8 mouse cellular contexts compared by ENCODE assay signal in the genomic region with DNA sequence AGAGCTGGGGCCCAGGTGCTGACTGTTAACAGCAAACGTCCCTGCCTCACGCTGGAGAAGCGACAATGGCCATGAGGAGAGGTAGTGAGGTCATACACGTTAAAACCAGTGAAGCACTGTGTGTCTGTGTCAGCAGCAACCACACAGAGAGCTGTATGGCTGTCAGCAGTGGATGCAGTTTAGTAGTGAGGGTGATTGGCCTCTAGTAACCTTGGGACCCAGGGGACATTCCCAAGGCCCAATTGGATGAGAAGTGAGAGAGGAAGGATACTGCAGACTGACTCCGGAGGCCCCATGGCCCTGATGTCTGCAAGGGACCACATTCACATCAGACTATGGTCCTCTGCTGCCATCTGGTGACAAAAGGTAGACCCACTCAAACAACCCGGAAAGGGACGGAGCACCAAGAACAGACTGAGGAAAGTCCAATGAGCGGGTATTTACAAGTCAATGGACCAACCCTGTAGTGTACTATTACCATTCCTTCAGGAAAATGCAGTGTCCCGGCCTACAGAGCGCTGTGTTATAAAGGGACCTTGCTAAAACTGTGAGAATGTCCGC. TPM values are rescaled to one million over a fixed set of nuclear protein-coding genes. Genes with fewer than 3 reads are reported as not detected.
DNase-seq lines count a peak whose midpoint lies in the region; TF ChIP-seq lines count a peak whose summit lies in the region.

No protein-coding gene starts in this region.

- no peak overlapping the region for H3K27ac ChIP-seq in spleen, adult 2 months (ENCODE audit: insufficient read depth, low read length)

- H3K27me3 ChIP-seq in spleen, adult 2 months (ENCODE audit: control insufficient read depth, insufficient read depth, low read length) = no peaks in the 10 kb centered on the region

- 83% methylated on average over 11 of the region's 11 CpGs for WGBS in spleen, adult 2 months
- 69% methylated on average over 11 of the region's 11 CpGs for WGBS in large intestine, adult 2 months

- TF ChIP-seq CTCF in spleen, adult 2 months (IDR thresholded peaks at IDR 0.05; ENCODE audit: extremely low read depth, insufficient read depth, insufficient read length, insufficient replicate concordance) = peak; percentile 9; the same call in 1 of the 2 replicates

- DNase-seq in spleen, adult 2 months (ENCODE audit: low read depth in 1 of 2, low spot score in 2 of 2) = no peak
- no peak for DNase-seq in spleen, postnatal 36 days (ENCODE audit: low spot score in 2 of 2)
- DNase-seq in c-Kit-positive CD71-positive TER-119-negative erythroid progenitor cells, embryonic 14.5 days (ENCODE audit: low read depth) = peak; percentile 23
- DNase-seq in heart, postnatal 4 days = peak; percentile 67
- peak; percentile 10 for DNase-seq in large intestine, adult 2 months (ENCODE audit: low read depth, low spot score)
- peak; percentile 37 for DNase-seq in lung, postnatal 14 days
- peak; percentile 48 for DNase-seq in right cerebral cortex, postnatal 25 days
- DNase-seq in cerebellum, adult 8-10 months = no peak

- no peak overlapping the region for H3K4me3 ChIP-seq in spleen, adult 2 months (ENCODE audit: extremely low read depth, insufficient read depth, insufficient read length)

- TF ChIP-seq POLR2A in spleen, adult 2 months (IDR thresholded peaks at IDR 0.05; ENCODE audit: low read depth, low read length) = no peak

- H3K4me1 ChIP-seq in spleen, adult 2 months (ENCODE audit: control insufficient read depth, insufficient read depth, insufficient read length) = no peaks in the 10 kb centered on the region

- H3K36me3 ChIP-seq in spleen, adult 2 months (ENCODE audit: control insufficient read depth, insufficient read depth, low read length) = peaks cover 36% of the 10 kb centered on the region

RNA-seq across cellular contexts. Expression of gene Xpnpep1, which starts 47.1 kb away (rescaled TPM):
- polyA plus RNA-seq in spleen, adult 2 months (2012; rRNA removed) = 31.5 and 36.3 TPM in 2 replicates
- 100 to 1,000 TPM; 156 to 158 TPM for total RNA-seq in heart, postnatal 4 days (2021)
- 347 and 657 TPM in 2 replicates for polyA plus RNA-seq in large intestine, adult 2 months (2012; rRNA removed)

Comparison
In these comparisons a context has a peak if more than half of its experiments do, and no peak if none do; other contexts are left out.
1. DNase-seq: peak in c-Kit-positive CD71-positive TER-119-negative erythroid progenitor cells, embryonic 14.5 days (single experiment), heart, postnatal 4 days (single experiment), large intestine, adult 2 months (single experiment), lung, postnatal 14 days (single experiment) and right cerebral cortex, postnatal 25 days (single experiment); none in spleen, adult 2 months (0 of 2), spleen, postnatal 36 days (0 of 2) and cerebellum, adult 8-10 months (single experiment).